Mouse (Mus musculus) lung, postnatal 0 days (tissue): ENCODE measurements at regions not wholly inside any gene's neighbourhood (a gene's known extent, or its start where the extent isn't known, plus 50 kb on each side); places are given as distances from the start of the nearest gene placed in this dataset.

ENCODE experiments used
- ATAC-seq: fragments of 200-750 bp; cut with Nextera tagmentation; 2 replicates; pipeline ENCODE4 v1.8.0; 2017; ENCODE audit warnings: moderate library complexity
- DNase-seq: peaks from one replicate; pipeline ENCODE4 v3.0.0-alpha.2; 2016; ENCODE audit warnings: low spot score
- H3K27ac ChIP-seq: fragments of 300-500 bp; sonication (generic); 2 replicates; pipeline ENCODE4 v1.5.1; 2014; ENCODE audit warnings: antibody characterized with exemption, mild to moderate bottlenecking, low read length, mixed read lengths
- H3K27me3 ChIP-seq: fragments of 300-500 bp; sonication (generic); replicated peaks from 2 replicates; pipeline ENCODE4 v1.6.1; 2014; ENCODE audit warnings: low read length, mixed read lengths; ENCODE audit not compliant: insufficient read depth
- H3K36me3 ChIP-seq: fragments of 300-500 bp; sonication (generic); 2 replicates; pipeline ENCODE4 v1.6.1; 2014; ENCODE audit warnings: low read length, mixed read lengths; ENCODE audit not compliant: insufficient read depth
- H3K4me1 ChIP-seq: fragments of 300-500 bp; sonication (generic); 2 replicates; pipeline ENCODE4 v1.6.1; 2014; ENCODE audit warnings: antibody characterized with exemption, low read depth, low read length, mixed read lengths; ENCODE audit not compliant: insufficient read depth
- H3K4me2 ChIP-seq: fragments of 300-500 bp; sonication (generic); replicated peaks from 2 replicates; pipeline ENCODE4 v1.6.1; 2014; ENCODE audit warnings: low read depth, mild to moderate bottlenecking, low read length, moderate library complexity, mixed read lengths
- H3K4me3 ChIP-seq: fragments of 300-500 bp; sonication (generic); 2 replicates; pipeline ENCODE4 v1.5.1; 2014; ENCODE audit warnings: low read depth, low read length
- H3K9ac ChIP-seq: fragments of 300-500 bp; sonication (generic); replicated peaks from 2 replicates; pipeline ENCODE4 v1.6.1; 2014; ENCODE audit warnings: low read depth, mild to moderate bottlenecking
- H3K9me3 ChIP-seq: fragments of 300-500 bp; sonication (generic); 2 replicates; pipeline ENCODE4 v1.6.1; 2016; ENCODE audit warnings: low read length, mixed read lengths
- CTCF ChIP-seq: IDR thresholded peaks from 2 replicates; pipeline ENCODE4 v1.5.1; 2016; ENCODE audit warnings: antibody characterized with exemption, mild to moderate bottlenecking
- EP300 ChIP-seq: IDR thresholded peaks from 2 replicates; pipeline ENCODE4 v1.6.1; 2016; ENCODE audit warnings: antibody characterized with exemption, mild to moderate bottlenecking, control low read depth
- WGBS: fragments of 180-500 bp; shearing (Covaris S2); extraction: QIAGEN DNeasy Blood & Tissue Kit; methylation state at CpG from one replicate; pipeline ENCODE4 v1.1.7; 2014; 5-methylcytosine and 5-hydroxymethylcytosine counted together

GRCm38 (mm10) chr14:18385953-18386668 lies 54.5 kb upstream of the Ube2e1 start:
- no peak for ATAC-seq

More at GRCm38 (mm10) chr14:18385953-18386668, 54.5 kb upstream of the Ube2e1 start:
- TF ChIP-seq CTCF (no peak), EP300 (no peak)
- no peak for DNase-seq
- 62% methylated on average over 6 of the region's 6 CpGs for WGBS
- Histone ChIP-seq H3K27ac (no peak overlapping the region), H3K9ac (no peak overlapping the region), H3K4me2 (no peak overlapping the region), H3K9me3 (no peaks in the 10 kb centered on the region), H3K27me3 (no peaks in the 10 kb centered on the region), H3K36me3 (no peaks in the 10 kb centered on the region), H3K4me1 (no peaks in the 10 kb centered on the region), H3K4me3 (no peak overlapping the region)
